Mouse (Mus musculus) heart, embryonic 13.5 days (tissue): ENCODE data around the gene Rgs16. TPM values are rescaled to one million over a fixed set of nuclear protein-coding genes. Genes with fewer than 3 reads are reported as not detected.
"Not testable (repeated sequence)": the region's sequence is repeated elsewhere in the genome, so short reads cannot be mapped to it uniquely, and the experiment has no call there.

Experiments
- ATAC-seq: fragments of 200-750 bp; cut with Nextera tagmentation; 2 replicates; pipeline ENCODE4 v1.8.0; 2017; ENCODE audit warnings: moderate TSS enrichment; ENCODE audit not compliant: insufficient number of reproducible peaks, low FRiP score, low TSS enrichment; ENCODE audit errors: extremely low read depth
- H3K27ac ChIP-seq: fragments of 300-500 bp; sonication (generic); replicated peaks from 2 replicates; pipeline ENCODE4 v1.5.1; 2015; ENCODE audit warnings: moderate library complexity, mild to moderate bottlenecking, inconsistent platforms
- H3K27me3 ChIP-seq: fragments of 300-500 bp; sonication (generic); replicated peaks from 2 replicates; pipeline ENCODE4 v1.6.1; 2015; ENCODE audit warnings: mild to moderate bottlenecking, inconsistent platforms
- H3K36me3 ChIP-seq: fragments of 300-500 bp; sonication (generic); 2 replicates; pipeline ENCODE4 v1.6.1; 2015; ENCODE audit warnings: mild to moderate bottlenecking, inconsistent platforms
- H3K4me1 ChIP-seq: fragments of 300-500 bp; sonication (generic); 2 replicates; pipeline ENCODE4 v1.6.1; 2015; ENCODE audit warnings: inconsistent platforms
- H3K4me2 ChIP-seq: fragments of 300-500 bp; sonication (generic); 2 replicates; pipeline ENCODE4 v1.6.1; 2015; ENCODE audit warnings: inconsistent platforms, mild to moderate bottlenecking, moderate library complexity
- H3K4me3 ChIP-seq: fragments of 300-500 bp; sonication (generic); 2 replicates; pipeline ENCODE4 v1.5.1; 2015; ENCODE audit warnings: moderate library complexity, mild to moderate bottlenecking, inconsistent platforms
- H3K9ac ChIP-seq: fragments of 300-500 bp; sonication (generic); 2 replicates; pipeline ENCODE4 v1.6.1; 2015; ENCODE audit warnings: inconsistent platforms, mild to moderate bottlenecking, moderate library complexity
- H3K9me3 ChIP-seq: fragments of 300-500 bp; sonication (generic); 2 replicates; pipeline ENCODE4 v1.6.1; 2016; ENCODE audit warnings: inconsistent platforms
- WGBS: fragments of 180-500 bp; shearing (Covaris S2); methylation state at CpG from one replicate; pipeline ENCODE4 v1.1.7; 2015; ENCODE audit warnings: mixed read lengths; 5-methylcytosine and 5-hydroxymethylcytosine counted together
- polyA plus RNA-seq: library from polyadenylated mRNA; unstranded; fragments of >200 nt; fragmentation: Nextera tagmentation; extraction: Ambion mirVana; gene quantifications from 2 replicates; pipeline ENCODE4 v1.2.1, GENCODE M21; 2015

Rgs16 gene
- polyA plus RNA-seq, 1 experiment from 2014 or later, result 6.8 TPM

- 55% methylated on average over 25 of the region's 25 CpGs for WGBS
- peak overlapping the region; percentile 27 for H3K4me2 ChIP-seq
These were observed 13.7 kb downstream of the Rgs16 start for GRCm38 (mm10) chr1:153753725-153754464.

GRCm38 (mm10) chr1:153764136-153764535 lies 24.0 kb downstream of the Rgs16 start:
- no peaks in the 10 kb centered on the region for H3K9me3 ChIP-seq
- no peak overlapping the region for H3K9ac ChIP-seq
- 81% methylated on average over 11 of the region's 11 CpGs for WGBS
- no peaks in the 10 kb centered on the region for H3K27me3 ChIP-seq
- H3K4me3 ChIP-seq, result no peak overlapping the region
- no peak overlapping the region for H3K4me2 ChIP-seq
- peaks cover 30% of the 10 kb centered on the region for H3K36me3 ChIP-seq
- H3K27ac ChIP-seq, result no peak overlapping the region
- ATAC-seq, result no peak
- H3K4me1 ChIP-seq, result peaks cover 3% of the 10 kb centered on the region; the same call in 1 of the 2 replicates

More at GRCm38 (mm10) chr1:153753725-153754464, 13.7 kb downstream of the Rgs16 start:
- H3K27ac ChIP-seq, result no peak overlapping the region
- peaks cover 28% of the 10 kb centered on the region for H3K4me1 ChIP-seq
- peaks cover 19% of the 10 kb centered on the region for H3K36me3 ChIP-seq
- no peak for ATAC-seq
- no peaks in the 10 kb centered on the region for H3K9me3 ChIP-seq
- peak overlapping the region; percentile 14; the same call in 1 of the 2 replicates for H3K9ac ChIP-seq
- H3K27me3 ChIP-seq, result no peaks in the 10 kb centered on the region; the same call in 1 of the 2 replicates
- no peak overlapping the region for H3K4me3 ChIP-seq

GRCm38 (mm10) chr1:153766298-153766697 lies 26.1 kb downstream of the Rgs16 start:
- Histone ChIP-seq H3K4me1 (peaks cover 3% of the 10 kb centered on the region; the same call in 1 of the 2 replicates), H3K9me3 (no peaks in the 10 kb centered on the region), H3K4me3 (no peak overlapping the region), H3K4me2 (no peak overlapping the region), H3K27ac (no peak overlapping the region), H3K9ac (no peak overlapping the region), H3K27me3 (no peaks in the 10 kb centered on the region), H3K36me3 (peaks cover 9% of the 10 kb centered on the region)
- WGBS, result 44% methylated on average over 8 of the region's 8 CpGs
- ATAC-seq, result no peak

- H3K9me3 ChIP-seq, result no peaks in the 10 kb centered on the region
- 70% methylated on average over 1 of the region's 1 CpGs for WGBS
- no peak for ATAC-seq
These were observed 27.1 kb downstream of the Rgs16 start for GRCm38 (mm10) chr1:153767281-153767680.

GRCm38 (mm10) chr1:153768465-153768864 lies 28.3 kb downstream of the Rgs16 start:
- 77% methylated on average over 5 of the region's 5 CpGs for WGBS
- Histone ChIP-seq H3K4me2 (no peak overlapping the region), H3K4me3 (no peak overlapping the region)

More at GRCm38 (mm10) chr1:153767281-153767680, 27.1 kb downstream of the Rgs16 start:
- peaks cover 1% of the 10 kb centered on the region; the same call in 1 of the 2 replicates for H3K36me3 ChIP-seq
- no peaks in the 10 kb centered on the region for H3K27me3 ChIP-seq
- H3K4me3 ChIP-seq, result no peak overlapping the region
- no peak overlapping the region for H3K4me2 ChIP-seq
- H3K4me1 ChIP-seq, result peaks cover 3% of the 10 kb centered on the region; the same call in 1 of the 2 replicates
- H3K27ac ChIP-seq, result no peak overlapping the region
- no peak overlapping the region for H3K9ac ChIP-seq

GRCm38 (mm10) chr1:153769571-153769970 lies 29.4 kb downstream of the Rgs16 start:
- H3K4me2 ChIP-seq, H3K9ac ChIP-seq, ATAC-seq, H3K9me3 ChIP-seq, H3K4me3 ChIP-seq, H3K27me3 ChIP-seq, H3K4me1 ChIP-seq, H3K36me3 ChIP-seq, H3K27ac ChIP-seq: not testable (repeated sequence)
- 56% methylated on average over 6 of the region's 6 CpGs for WGBS

More at GRCm38 (mm10) chr1:153768465-153768864, 28.3 kb downstream of the Rgs16 start:
- H3K9ac ChIP-seq, result no peak overlapping the region
- no peaks in the 10 kb centered on the region for H3K36me3 ChIP-seq
- H3K27me3 ChIP-seq, result no peaks in the 10 kb centered on the region
- no peaks in the 10 kb centered on the region for H3K4me1 ChIP-seq
- no peak overlapping the region for H3K27ac ChIP-seq
- ATAC-seq, result no peak
- H3K9me3 ChIP-seq, result no peaks in the 10 kb centered on the region

- Histone ChIP-seq H3K4me1 (no peaks in the 10 kb centered on the region), H3K9ac (no peak overlapping the region), H3K27me3 (no peaks in the 10 kb centered on the region), H3K27ac (no peak overlapping the region), H3K9me3 (no peaks in the 10 kb centered on the region), H3K4me3 (no peak overlapping the region), H3K4me2 (no peak overlapping the region), H3K36me3 (no peaks in the 10 kb centered on the region)
- WGBS, result 79% methylated on average over 10 of the region's 10 CpGs
- no peak for ATAC-seq
These were observed 30.0 kb downstream of the Rgs16 start for GRCm38 (mm10) chr1:153769998-153770775.

GRCm38 (mm10) chr1:153770776-153771167 lies 30.6 kb downstream of the Rgs16 start:
- 91% methylated on average over 1 of the region's 1 CpGs for WGBS
- H3K27me3 ChIP-seq, result no peaks in the 10 kb centered on the region
- H3K9me3 ChIP-seq, result no peaks in the 10 kb centered on the region
- no peak overlapping the region for H3K4me3 ChIP-seq
- no peak overlapping the region for H3K9ac ChIP-seq
- no peaks in the 10 kb centered on the region for H3K4me1 ChIP-seq
- H3K27ac ChIP-seq, result no peak overlapping the region
- H3K4me2 ChIP-seq, result no peak overlapping the region
- no peaks in the 10 kb centered on the region for H3K36me3 ChIP-seq
- ATAC-seq, result no peak

GRCm38 (mm10) chr1:153775174-153775573 lies 35.0 kb downstream of the Rgs16 start:
- no peaks in the 10 kb centered on the region for H3K4me1 ChIP-seq
- no peaks in the 10 kb centered on the region for H3K27me3 ChIP-seq
- ATAC-seq, result no peak
- no peak overlapping the region for H3K4me2 ChIP-seq
- H3K27ac ChIP-seq, result no peak overlapping the region
- no peaks in the 10 kb centered on the region for H3K36me3 ChIP-seq
- WGBS, result 76% methylated on average over 6 of the region's 6 CpGs
- H3K9ac ChIP-seq, result no peak overlapping the region
- H3K9me3 ChIP-seq, result no peaks in the 10 kb centered on the region
- no peak overlapping the region for H3K4me3 ChIP-seq

- Histone ChIP-seq H3K9ac (no peak overlapping the region), H3K4me1 (no peaks in the 10 kb centered on the region), H3K4me2 (no peak overlapping the region), H3K36me3 (no peaks in the 10 kb centered on the region), H3K9me3 (no peaks in the 10 kb centered on the region), H3K27me3 (no peaks in the 10 kb centered on the region), H3K4me3 (no peak overlapping the region), H3K27ac (no peak overlapping the region)
- 85% methylated on average over 7 of the region's 7 CpGs for WGBS
- ATAC-seq, result no peak
These were observed 36.1 kb downstream of the Rgs16 start for GRCm38 (mm10) chr1:153776257-153776656.

GRCm38 (mm10) chr1:153778205-153778604 lies 38.1 kb downstream of the Rgs16 start:
- WGBS, result 82% methylated on average over 10 of the region's 10 CpGs
- Histone ChIP-seq H3K9me3 (no peaks in the 10 kb centered on the region), H3K4me2 (no peak overlapping the region), H3K27ac (no peak overlapping the region), H3K27me3 (no peaks in the 10 kb centered on the region), H3K36me3 (no peaks in the 10 kb centered on the region), H3K4me1 (no peaks in the 10 kb centered on the region), H3K9ac (no peak overlapping the region), H3K4me3 (no peak overlapping the region)
- no peak for ATAC-seq
